Mouse (Mus musculus) frontal cortex, adult 2 months (tissue): ENCODE results near the gene 1600014C23Rik. TPM values are rescaled to one million over a fixed set of nuclear protein-coding genes. Genes with fewer than 3 reads are reported as not detected.

Experiments used
- DNase-seq, 2 experiments: peaks; one replicate each; pipeline ENCODE4 v3.0.0; 2022; ENCODE audit warnings: low spot score in 1 of 2; ENCODE audit errors: extremely low spot score in 1 of 2
- polyA plus RNA-seq: library from polyadenylated mRNA; depleted of rRNA; stranded (reverse); fragments of >200 nt; gene quantifications from 2 replicates; pipeline ENCODE4 v1.2.3, GENCODE M21; 2012

Gene 1600014C23Rik
- polyA plus RNA-seq, 1 experiment = 0.22 TPM

GRCm38 (mm10) chr17:45730696-45731095 lies 2.9 kb downstream of the 1600014C23Rik start:
- DNase-seq = no peak

GRCm38 (mm10) chr17:45729387-45729786 lies 4.3 kb downstream of the 1600014C23Rik start:
- DNase-seq = no peak

GRCm38 (mm10) chr17:45727983-45728723 lies 5.5 kb downstream of the 1600014C23Rik start:
- DNase-seq = no peak

GRCm38 (mm10) chr17:45727481-45727880 lies 6.2 kb downstream of the 1600014C23Rik start:
- DNase-seq = no peak

GRCm38 (mm10) chr17:45726249-45726648 lies 7.4 kb downstream of the 1600014C23Rik start:
- no peak for DNase-seq

GRCm38 (mm10) chr17:45724574-45724921 lies 9.1 kb downstream of the 1600014C23Rik start:
- peak in 1 of 2 experiments; percentile 15 for DNase-seq

- DNase-seq = peak in 1 of 2 experiments; percentile 95
These were observed 9.7 kb downstream of the 1600014C23Rik start for GRCm38 (mm10) chr17:45723732-45724573.

GRCm38 (mm10) chr17:45718323-45718722 lies 15.3 kb downstream of the 1600014C23Rik start:
- peak in 1 of 2 experiments; percentile 89 for DNase-seq

- DNase-seq = no peak
These were observed 22.1 kb downstream of the 1600014C23Rik start for GRCm38 (mm10) chr17:45711525-45711924.

GRCm38 (mm10) chr17:45710407-45710806 lies 23.2 kb downstream of the 1600014C23Rik start:
- DNase-seq = no peak

- DNase-seq = no peak
These were observed 23.8 kb downstream of the 1600014C23Rik start for GRCm38 (mm10) chr17:45709829-45710228.

- DNase-seq = no peak
These were observed 25.5 kb downstream of the 1600014C23Rik start for GRCm38 (mm10) chr17:45708179-45708578.

GRCm38 (mm10) chr17:45707376-45707775 lies 26.3 kb downstream of the 1600014C23Rik start:
- DNase-seq = no peak

GRCm38 (mm10) chr17:45706796-45707195 lies 26.8 kb downstream of the 1600014C23Rik start:
- no peak for DNase-seq

GRCm38 (mm10) chr17:45703187-45703586 lies 30.5 kb downstream of the 1600014C23Rik start:
- no peak for DNase-seq

GRCm38 (mm10) chr17:45702254-45702653 lies 31.4 kb downstream of the 1600014C23Rik start:
- no peak for DNase-seq

- DNase-seq = no peak
These were observed 32.4 kb downstream of the 1600014C23Rik start for GRCm38 (mm10) chr17:45701236-45701591.

- no peak for DNase-seq
These were observed 33.0 kb downstream of the 1600014C23Rik start for GRCm38 (mm10) chr17:45700496-45701235.

GRCm38 (mm10) chr17:45699039-45699740 lies 34.5 kb downstream of the 1600014C23Rik start:
- no peak for DNase-seq

- DNase-seq = no peak
These were observed 35.3 kb downstream of the 1600014C23Rik start for GRCm38 (mm10) chr17:45698368-45698767.
